Mouse (Mus musculus): ENCODE measurements around the gene Socs7.

The Socs7 gene

GRCm38 (mm10) chr11:97419540-97419900 lies 57.2 kb downstream of the Socs7 start:
- DNase-seq (ENCODE audit: low read depth): no peak

DNA sequence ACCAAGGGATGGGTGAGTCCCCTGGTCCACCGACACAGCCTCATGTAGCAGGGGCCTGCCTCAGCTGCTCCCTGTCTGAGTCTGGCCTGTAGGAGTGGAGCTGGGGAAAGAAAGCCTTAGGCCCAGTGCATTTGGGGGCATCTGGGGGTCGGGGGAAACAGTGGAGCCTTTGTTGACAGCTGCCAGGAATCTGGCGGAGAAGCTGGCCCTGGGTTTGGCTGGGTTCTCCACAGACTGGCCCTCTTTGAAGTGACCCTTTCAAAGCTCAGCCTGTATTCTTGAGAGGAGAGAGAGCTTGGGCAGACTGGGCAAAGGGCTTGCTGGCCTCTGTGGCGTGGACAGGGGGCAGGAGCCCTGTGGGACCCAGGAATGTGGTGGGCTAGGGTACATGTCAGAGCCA lies 60.2 kb downstream of the Socs7 start:
- DNase-seq (ENCODE audit: low read depth): no peak

- no peak for DNase-seq (ENCODE audit: low read depth)
Observed at GRCm38 (mm10) chr11:97424092-97424692, 61.8 kb downstream of the Socs7 start.

DNA sequence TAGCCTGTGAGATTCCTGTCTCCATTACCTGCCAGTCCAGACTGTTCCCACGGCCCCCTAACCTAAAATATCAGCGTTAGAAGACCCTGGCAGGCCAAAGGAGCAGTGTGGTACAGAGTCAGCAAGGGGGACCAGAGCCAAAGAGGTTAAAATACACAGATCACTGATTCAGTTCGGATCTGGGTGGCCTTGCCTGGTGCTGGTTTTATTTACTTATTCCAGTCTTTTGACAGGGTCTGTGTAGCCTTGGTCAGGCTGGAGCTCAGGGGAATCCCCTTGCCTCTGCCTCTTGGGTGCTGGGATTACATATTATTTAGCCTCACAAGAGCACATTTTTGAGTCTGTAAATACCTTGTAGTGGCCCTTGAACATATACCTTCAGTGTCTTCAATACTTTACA lies 62.5 kb downstream of the Socs7 start:
- DNase-seq (ENCODE audit: low read depth): no peak

DNA sequence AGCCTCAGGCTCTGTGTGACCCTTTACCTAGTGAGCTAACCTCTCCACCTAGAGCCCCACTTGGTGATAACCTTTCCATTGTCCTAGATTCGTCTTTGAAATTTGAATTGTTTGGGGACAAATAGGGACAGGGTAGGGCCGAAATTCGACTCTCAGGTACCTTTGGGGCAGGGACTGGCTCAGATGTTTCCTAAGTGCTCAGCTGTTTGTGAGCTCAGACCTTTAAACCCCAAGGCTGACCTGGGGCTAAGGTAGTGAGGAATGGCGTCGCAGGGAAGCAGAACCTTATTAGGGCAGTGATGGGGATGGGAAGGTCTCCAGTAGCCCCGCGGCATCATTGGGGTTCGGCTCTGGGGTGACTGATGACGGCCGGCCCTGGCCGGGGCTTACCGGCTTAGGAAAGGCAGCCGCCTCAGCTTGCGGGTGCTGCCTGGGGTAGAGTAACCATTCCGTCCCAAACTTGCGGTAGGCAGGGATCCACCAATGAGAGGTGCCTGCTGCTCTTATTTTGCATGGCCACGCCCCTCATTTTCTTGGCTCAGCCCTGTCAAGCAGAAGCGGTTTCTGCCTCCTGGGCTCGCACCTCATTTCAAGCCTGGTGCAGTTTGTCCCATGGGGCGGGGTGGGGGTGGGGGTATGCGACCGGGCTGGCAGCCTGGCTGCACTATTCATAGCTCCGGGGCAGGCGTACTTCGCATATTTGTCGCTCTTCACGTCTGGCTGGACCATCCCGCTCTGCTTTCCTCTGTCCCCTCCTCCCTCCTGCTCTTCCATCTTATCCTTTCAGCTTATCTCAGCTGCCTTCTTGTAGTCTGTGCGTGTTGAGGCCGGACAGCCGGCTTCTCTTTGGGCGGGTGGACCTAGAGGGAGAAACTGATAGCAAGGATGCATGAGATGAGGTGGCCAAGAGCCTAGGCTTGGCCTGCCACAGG lies 65.7 kb downstream of the Socs7 start:
- peak; percentile 85 for DNase-seq (ENCODE audit: low read depth)

GRCm38 (mm10) chr11:97428726-97429077 lies 66.4 kb downstream of the Socs7 start:
- DNase-seq (ENCODE audit: low read depth): no peak

- DNase-seq (ENCODE audit: low read depth): no peak
Observed at GRCm38 (mm10) chr11:97429615-97430014, 67.3 kb downstream of the Socs7 start.

GRCm38 (mm10) chr11:97432015-97432414 lies 69.7 kb downstream of the Socs7 start:
- DNase-seq (ENCODE audit: low read depth): no peak

- DNase-seq (ENCODE audit: low read depth): no peak
Observed at GRCm38 (mm10) chr11:97432983-97433539, 70.7 kb downstream of the Socs7 start.

GRCm38 (mm10) chr11:97434121-97434520 lies 71.8 kb downstream of the Socs7 start:
- DNase-seq (ENCODE audit: low read depth): no peak

- peak; percentile 91 for DNase-seq (ENCODE audit: low read depth)
Observed at GRCm38 (mm10) chr11:97434704-97435454, 72.5 kb downstream of the Socs7 start.

DNA sequence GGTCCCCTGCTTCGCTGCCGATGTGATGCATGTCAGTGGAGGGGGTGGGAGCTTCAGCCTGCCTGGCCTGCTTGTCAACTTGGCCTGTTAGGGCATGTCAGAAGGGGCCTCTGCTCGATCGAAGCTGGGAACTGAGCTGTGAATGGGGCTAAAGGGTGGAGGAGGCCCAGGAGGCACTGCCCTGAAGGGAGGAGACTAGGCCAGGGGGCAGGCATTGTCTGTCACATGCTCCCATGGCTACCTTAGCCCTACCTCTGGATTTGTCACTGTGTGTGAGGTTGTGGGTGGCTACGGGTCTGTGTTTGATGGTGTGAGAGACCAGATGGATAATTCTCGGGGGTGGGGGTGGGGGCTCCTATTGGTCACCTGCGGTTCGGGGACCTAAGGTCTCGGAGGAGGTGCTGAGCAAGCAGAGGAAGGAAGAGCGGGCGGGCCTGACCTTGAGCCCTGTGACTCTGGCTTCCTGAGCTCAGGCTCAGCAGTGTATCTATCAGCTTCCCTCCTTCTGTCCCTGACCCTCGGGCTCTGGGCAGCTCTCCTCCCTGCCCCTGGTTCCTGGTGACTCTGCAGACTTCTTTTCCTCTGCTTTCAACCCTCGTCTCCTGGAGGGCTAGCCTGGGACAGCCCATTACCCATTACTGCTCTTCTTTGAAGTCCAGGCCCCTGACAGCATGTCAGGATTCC lies 73.6 kb downstream of the Socs7 start:
- no peak for DNase-seq (ENCODE audit: low read depth)

- DNase-seq (ENCODE audit: low read depth): no peak
Observed at GRCm38 (mm10) chr11:97437745-97438144, 75.4 kb downstream of the Socs7 start.

DNA sequence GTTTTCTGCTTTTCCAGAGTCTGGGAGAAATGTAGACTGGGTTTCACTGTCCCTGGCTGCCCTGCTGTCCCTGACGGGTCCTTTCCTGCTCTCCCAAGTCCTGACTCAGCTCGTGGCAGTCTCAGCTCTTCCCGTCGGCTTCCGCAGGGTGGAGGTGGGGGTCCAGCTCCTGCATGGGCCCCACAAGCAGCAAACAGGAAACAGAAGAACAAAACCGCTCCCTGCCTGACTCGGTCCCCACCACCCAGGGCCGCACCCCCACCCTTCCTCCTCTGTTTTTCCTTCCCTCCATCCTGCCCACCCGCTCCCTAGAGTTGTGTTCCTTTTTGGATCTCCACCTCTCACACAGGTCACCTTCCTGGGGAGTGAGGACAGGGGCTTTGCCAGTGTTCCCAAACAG lies 76.5 kb downstream of the Socs7 start:
- DNase-seq (ENCODE audit: low read depth): no peak

DNA sequence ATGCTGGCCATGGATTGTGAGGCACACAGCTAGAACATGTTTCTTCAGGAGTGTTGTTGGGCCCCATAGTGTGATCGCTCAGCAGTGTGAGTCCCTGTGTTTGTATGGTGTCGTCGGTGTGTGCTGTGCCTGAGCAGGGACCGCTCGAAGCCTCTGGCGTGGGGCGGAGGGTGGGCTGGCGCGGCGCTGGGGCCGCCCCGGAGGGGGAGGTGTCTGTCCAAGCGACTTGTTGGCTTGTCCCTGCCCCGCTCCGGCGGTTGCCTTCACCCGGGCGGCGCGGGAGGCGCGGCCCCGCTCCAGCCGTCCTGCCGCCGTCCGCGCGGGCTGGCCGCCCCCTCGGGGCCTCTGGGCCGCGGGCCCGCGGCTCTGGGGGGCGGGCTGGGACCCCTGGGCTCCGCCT lies 77.6 kb downstream of the Socs7 start:
- DNase-seq (ENCODE audit: low read depth): no peak

- no peak for DNase-seq (ENCODE audit: low read depth)
Observed at GRCm38 (mm10) chr11:97440441-97440881, 78.1 kb downstream of the Socs7 start.

GRCm38 (mm10) chr11:97441036-97441657 lies 78.8 kb downstream of the Socs7 start:
- DNase-seq (ENCODE audit: low read depth): no peak

GRCm38 (mm10) chr11:97441658-97442125 lies 79.3 kb downstream of the Socs7 start:
- DNase-seq (ENCODE audit: low read depth): no peak

- DNase-seq (ENCODE audit: low read depth): no peak
Observed at GRCm38 (mm10) chr11:97442891-97443675, 80.7 kb downstream of the Socs7 start.

DNA sequence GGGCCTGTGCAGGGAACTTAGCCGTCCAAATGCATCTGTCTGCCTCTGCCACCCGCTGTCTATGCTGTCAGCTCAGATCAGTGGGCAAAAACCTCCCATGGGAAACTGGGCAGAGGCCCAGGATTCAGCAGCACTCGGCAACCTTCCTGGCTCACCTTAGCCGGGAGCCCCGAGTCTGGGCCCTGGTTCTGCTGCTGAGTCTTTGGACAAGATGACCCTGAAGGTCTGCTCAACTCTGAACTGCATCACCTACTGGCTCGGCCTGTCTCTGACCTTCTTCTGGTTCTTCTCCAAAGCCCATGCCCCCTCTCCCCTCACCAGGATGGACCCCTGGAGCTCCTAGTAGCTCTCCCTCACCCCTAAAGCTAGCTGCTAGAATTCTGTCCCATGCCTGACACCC lies 83.2 kb downstream of the Socs7 start:
- DNase-seq (ENCODE audit: low read depth): no peak

All from c-Kit-positive CD71-negative TER-119-negative erythroid progenitor cells, embryonic 14.5 days (primary cell).